Mouse (Mus musculus) spleen, adult 2 months (tissue): ENCODE measurements around the gene 6030452D12Rik.

ENCODE experiments used
- CTCF ChIP-seq: fragments of 200-500 bp; IDR thresholded peaks from 2 replicates; pipeline ENCODE4 v1.5.1; 2011; ENCODE audit warnings: mild to moderate bottlenecking, inconsistent platforms; ENCODE audit not compliant: insufficient read depth, insufficient read length, insufficient replicate concordance; ENCODE audit errors: extremely low read depth
- POLR2A ChIP-seq: fragments of 200-500 bp; IDR thresholded peaks from 2 replicates; pipeline ENCODE4 v1.6.1; 2011; ENCODE audit warnings: low read depth, low read length, inconsistent platforms

DNA sequence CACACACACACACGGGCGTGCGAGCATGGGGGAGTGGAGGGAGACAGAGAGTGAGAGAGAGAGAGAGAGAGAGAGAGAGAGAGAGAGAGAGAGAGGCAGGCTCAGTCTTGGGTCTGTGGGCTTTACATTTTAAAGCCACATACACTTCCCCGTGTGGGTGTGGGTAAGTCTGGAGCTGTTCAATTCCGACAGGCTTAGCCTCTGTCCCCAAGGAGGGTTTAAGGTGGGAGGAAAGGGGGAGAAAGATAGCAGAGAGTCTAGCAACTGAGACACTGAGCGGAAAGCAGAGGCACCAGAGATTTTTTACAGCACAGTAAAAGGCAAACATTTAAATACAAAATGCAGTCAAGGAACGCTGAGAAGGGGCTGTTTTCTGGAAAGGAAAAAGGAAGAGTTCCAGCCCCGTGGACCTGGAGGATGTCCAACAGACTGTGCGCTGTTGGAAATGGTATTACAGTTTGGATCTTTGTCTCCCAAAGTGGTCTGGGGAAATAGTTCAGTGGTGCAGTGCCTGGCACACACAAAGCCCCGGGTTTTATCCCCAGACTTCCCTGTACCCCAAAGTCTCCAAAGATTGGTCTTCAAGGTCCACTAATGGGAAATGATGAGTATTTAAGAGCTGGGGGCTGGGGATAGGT, 5.1 kb downstream of the 6030452D12Rik start:
- TF ChIP-seq POLR2A = no peak
- no peak for TF ChIP-seq CTCF
